Mouse (Mus musculus) kidney, postnatal 4 days (tissue): Measurements from ENCODE around the gene Bpifa1.
"Not testable (repeated sequence)": the region's sequence is repeated elsewhere in the genome, so short reads cannot be mapped to it uniquely, and the experiment has no call there.

Experiments used
- DNase-seq, 2 experiments: peaks; one replicate each; pipeline ENCODE4 v3.0.0; 2021; ENCODE audit warnings: mixed read lengths in 2 of 2

The Bpifa1 gene

GRCm38 (mm10) chr2:154142580-154142979 lies at the start of gene Bpifa1:
Gene Bpifa1 (plus strand): TSS chr2:154142880.
- no peak for DNase-seq

GRCm38 (mm10) chr2:154097734-154098133 lies 44.9 kb upstream of the Bpifa1 start:
- DNase-seq, result no peak

- DNase-seq, result no peak
Measured at GRCm38 (mm10) chr2:154117381-154117780, 25.3 kb upstream of the Bpifa1 start.

GRCm38 (mm10) chr2:154130120-154130519 lies 12.6 kb upstream of the Bpifa1 start, which contains the start of gene Bpifa3:
Gene Bpifa3 (plus strand): TSS chr2:154130336.
- DNase-seq, result no peak

GRCm38 (mm10) chr2:154143735-154144134 lies 1.1 kb downstream of the Bpifa1 start:
- DNase-seq, result no peak

GRCm38 (mm10) chr2:154147496-154147895 lies 4.8 kb downstream of the Bpifa1 start:
- DNase-seq, result no peak

- DNase-seq, result peak; percentile 67
Measured at GRCm38 (mm10) chr2:154158433-154158832, 15.8 kb downstream of the Bpifa1 start.

- DNase-seq, result no peak
Measured at GRCm38 (mm10) chr2:154162307-154162706, 19.6 kb downstream of the Bpifa1 start, which contains the start of gene Bpifa5. Gene Bpifa5 (plus strand): TSS chr2:154162607.

- DNase-seq, result no peak
Measured at GRCm38 (mm10) chr2:154163306-154163705, 20.6 kb downstream of the Bpifa1 start.

- peak in 1 of 2 experiments; percentile 37 for DNase-seq
Measured at GRCm38 (mm10) chr2:154169172-154169571, 26.5 kb downstream of the Bpifa1 start.

GRCm38 (mm10) chr2:154171621-154172020 lies 28.9 kb downstream of the Bpifa1 start:
- no peak for DNase-seq

GRCm38 (mm10) chr2:154173313-154173712 lies 30.6 kb downstream of the Bpifa1 start:
- DNase-seq, result peak; percentile 57 to 62

GRCm38 (mm10) chr2:154181900-154182299 lies 39.2 kb downstream of the Bpifa1 start:
- not testable (repeated sequence) for DNase-seq

GRCm38 (mm10) chr2:154183061-154183460 lies 40.4 kb downstream of the Bpifa1 start:
- DNase-seq, result not testable (repeated sequence)

GRCm38 (mm10) chr2:154185319-154185718 lies 42.6 kb downstream of the Bpifa1 start:
- DNase-seq, result no peak

GRCm38 (mm10) chr2:154185748-154186147 lies 43.1 kb downstream of the Bpifa1 start:
- DNase-seq, result no peak

- no peak for DNase-seq
Measured at GRCm38 (mm10) chr2:154187468-154187867, 44.8 kb downstream of the Bpifa1 start.

- no peak for DNase-seq
Measured at GRCm38 (mm10) chr2:154189877-154190434, 47.3 kb downstream of the Bpifa1 start.

- DNase-seq, result peak; percentile 16 to 33
Measured at GRCm38 (mm10) chr2:154190546-154191258, 48.0 kb downstream of the Bpifa1 start, which contains the start of gene Bpifb1. Gene Bpifb1 (plus strand): TSS chr2:154190818.

- DNase-seq, result no peak
Measured at GRCm38 (mm10) chr2:154192141-154192540, 49.5 kb downstream of the Bpifa1 start.

- DNase-seq, result no peak
Measured at GRCm38 (mm10) chr2:154193071-154193470, 50.4 kb downstream of the Bpifa1 start.

GRCm38 (mm10) chr2:154193994-154194504 lies 51.4 kb downstream of the Bpifa1 start:
- no peak for DNase-seq

- no peak for DNase-seq
Measured at GRCm38 (mm10) chr2:154197036-154197435, 54.4 kb downstream of the Bpifa1 start.
